Mouse (Mus musculus) ES-E14 (cell line): Measurements from ENCODE around the gene Fam20b. TPM values are rescaled to one million over a fixed set of nuclear protein-coding genes. Genes with fewer than 3 reads are reported as not detected.

Experiments
- DNase-seq: peaks from one replicate; pipeline ENCODE4 v3.0.0-alpha.2; 2013; ENCODE audit warnings: low read depth, low spot score
- H3K27ac ChIP-seq: 2 replicates; pipeline ENCODE4 v1.5.1; 2012; ENCODE audit warnings: low read depth, mild to moderate bottlenecking, low read length, moderate library complexity, mixed read lengths; ENCODE audit not compliant: poor library complexity, insufficient read depth, severe bottlenecking
- H3K36me3 ChIP-seq: 2 replicates; pipeline ENCODE4 v1.6.1; 2012; ENCODE audit warnings: mild to moderate bottlenecking, low read length, moderate library complexity, mixed read lengths; ENCODE audit not compliant: control insufficient read depth, poor library complexity, insufficient read depth, severe bottlenecking
- H3K4me1 ChIP-seq, 2 experiments: fragments of 150-350 bp in 1 of 2; sonication (generic) in 1 of 2; 2 replicates each; pipeline ENCODE4 v1.6.1; 2012; ENCODE audit warnings: low read length in 2 of 2, mild to moderate bottlenecking in 1 of 2, mixed read lengths in 1 of 2; ENCODE audit not compliant: control insufficient read depth in 2 of 2, insufficient read depth in 2 of 2, poor library complexity in 1 of 2
- H3K4me3 ChIP-seq, 2 experiments: fragments of 150-350 bp in 1 of 2; sonication (generic) in 1 of 2; 2 replicates each; pipeline ENCODE4 v1.5.1; 2012; ENCODE audit warnings: low read length in 2 of 2, low read depth in 1 of 2, mild to moderate bottlenecking in 1 of 2, mixed read lengths in 1 of 2; ENCODE audit not compliant: insufficient read depth in 1 of 2, poor library complexity in 1 of 2, severe bottlenecking in 1 of 2
- H3K9ac ChIP-seq: 2 replicates; pipeline ENCODE4 v1.6.1; 2012; ENCODE audit warnings: low read depth, mild to moderate bottlenecking, low read length, mixed read lengths; ENCODE audit not compliant: poor library complexity, insufficient read depth, severe bottlenecking
- H3K9me3 ChIP-seq: fragments of 150-350 bp; sonication (generic); 2 replicates; pipeline ENCODE4 v1.6.1; 2012; ENCODE audit warnings: low read depth, mild to moderate bottlenecking, low read length; ENCODE audit not compliant: control insufficient read depth, insufficient read depth
- CHD2 ChIP-seq: IDR thresholded peaks from 2 replicates; pipeline ENCODE4 v1.6.1; 2014; ENCODE audit warnings: mild to moderate bottlenecking, low read depth, low read length, inconsistent platforms
- HCFC1 ChIP-seq: IDR thresholded peaks from 2 replicates; pipeline ENCODE4 v1.6.1; 2012; ENCODE audit warnings: low read length, inconsistent platforms, borderline replicate concordance; ENCODE audit not compliant: insufficient read depth
- MAFK ChIP-seq: IDR thresholded peaks from 2 replicates; pipeline ENCODE4 v1.6.1; 2014; ENCODE audit warnings: mild to moderate bottlenecking, low read depth, low read length, inconsistent platforms; ENCODE audit not compliant: insufficient read depth
- ZC3H11A ChIP-seq: IDR thresholded peaks from 2 replicates; pipeline ENCODE4 v1.6.1; 2012; ENCODE audit warnings: low read depth, mild to moderate bottlenecking, inconsistent platforms, low read length, borderline replicate concordance
- ZNF384 ChIP-seq: IDR thresholded peaks from 2 replicates; pipeline ENCODE4 v1.6.1; 2012; ENCODE audit warnings: low read depth, low read length, inconsistent platforms
- in situ Hi-C, 2 experiments: fragments of 600-800 bp; cut with MboI; formaldehyde crosslinking; loops; one replicate each; pipeline ENCODE4 v1.15.1; 2025; ENCODE audit warnings: low sequenced_read_pairs in 2 of 2, inconsistent platforms in 1 of 2; ENCODE audit not compliant: unreplicated experiment in 2 of 2
- total RNA-seq: library from RNA; depleted of rRNA; stranded (reverse); fragments of 300-350 nt; gene quantifications from 2 replicates; pipeline ENCODE4 v1.2.3, GENCODE M21; 2012; rRNA removed

The Fam20b gene
- 20.1 and 22.2 TPM in 2 replicates for total RNA-seq

GRCm38 (mm10) chr1:156718950-156719805 lies at the start of gene Fam20b:
TSS of gene Fam20b (minus strand) at chr1:156719086.
- H3K36me3 ChIP-seq: no peaks in the 10 kb centered on the region
- in situ Hi-C loops: no loop called here
- H3K9ac ChIP-seq: peak within 1 kb of the TSS; percentile 85
- no peaks in the 10 kb centered on the region for H3K9me3 ChIP-seq
- peak within 1 kb of the TSS; percentile 46; the same call in 1 of the 2 replicates for H3K27ac ChIP-seq
- DNase-seq: peak; percentile 85
- H3K4me3 ChIP-seq: peak within 1 kb of the TSS; percentile 79 to 97
- TF ChIP-seq HCFC1 (peak; percentile 54; the same call in 1 of the 2 replicates), ZNF384 (no peak)
- H3K4me1 ChIP-seq: peaks cover 0 to 5% of the 10 kb centered on the region in 2 experiments; a peak in 1 of 4 replicates

GRCm38 (mm10) chr1:156765311-156765710 lies 46.4 kb upstream of the Fam20b start:
- no peaks in the 10 kb centered on the region for H3K9me3 ChIP-seq
- H3K4me3 ChIP-seq: no peak overlapping the region
- H3K27ac ChIP-seq: no peak overlapping the region
- TF ChIP-seq CHD2: no peak
- TF ChIP-seq MAFK: no peak
- no peak for TF ChIP-seq ZNF384
- no peak for TF ChIP-seq ZC3H11A
- no peak for TF ChIP-seq HCFC1
- in situ Hi-C loops: no loop called here
- no peaks in the 10 kb centered on the region for H3K4me1 ChIP-seq
- no peak for DNase-seq
- no peaks in the 10 kb centered on the region for H3K36me3 ChIP-seq
- no peak overlapping the region for H3K9ac ChIP-seq

- H3K36me3 ChIP-seq: no peaks in the 10 kb centered on the region
Measured at GRCm38 (mm10) chr1:156764584-156764983, 45.7 kb upstream of the Fam20b start.

GRCm38 (mm10) chr1:156763280-156763679 lies 44.4 kb upstream of the Fam20b start:
- Histone ChIP-seq H3K4me1 (no peaks in the 10 kb centered on the region), H3K27ac (no peak overlapping the region), H3K4me3 (no peak overlapping the region), H3K9ac (no peak overlapping the region), H3K9me3 (no peaks in the 10 kb centered on the region), H3K36me3 (no peaks in the 10 kb centered on the region)
- no peak for DNase-seq
- in situ Hi-C loops: no loop called here
- TF ChIP-seq ZC3H11A (no peak), MAFK (no peak), CHD2 (no peak), ZNF384 (no peak), HCFC1 (no peak)

More at GRCm38 (mm10) chr1:156764584-156764983, 45.7 kb upstream of the Fam20b start:
- no peaks in the 10 kb centered on the region for H3K4me1 ChIP-seq
- H3K9me3 ChIP-seq: no peaks in the 10 kb centered on the region
- no peak overlapping the region for H3K27ac ChIP-seq
- no peak for TF ChIP-seq ZNF384
- no peak for TF ChIP-seq ZC3H11A
- TF ChIP-seq CHD2: no peak
- no peak for TF ChIP-seq HCFC1
- no peak for TF ChIP-seq MAFK
- DNase-seq: peak; percentile 42
- no peak overlapping the region for H3K4me3 ChIP-seq
- H3K9ac ChIP-seq: no peak overlapping the region
- in situ Hi-C loops: no loop called here
